Mouse (Mus musculus) stomach, postnatal 0 days (tissue): ENCODE results near the gene Pnrc1.

Source experiments
- CTCF ChIP-seq: IDR thresholded peaks from 2 replicates; pipeline ENCODE4 v1.5.1; 2016; ENCODE audit warnings: antibody characterized with exemption, low read depth, mild to moderate bottlenecking, moderate library complexity
- EP300 ChIP-seq: optimal IDR thresholded peaks from 2 replicates; pipeline ENCODE3; 2016; ENCODE audit warnings: antibody characterized with exemption

- TF ChIP-seq CTCF (no peak), EP300 (no peak)
Observed at GRCm38 (mm10) chr4:33310840-33311437, 21.0 kb upstream of the Pnrc1 start.
